Mouse (Mus musculus): ENCODE data around the gene Cryga. TPM values are rescaled to one million over a fixed set of nuclear protein-coding genes. Genes with fewer than 3 reads are reported as not detected.

Gene Cryga
- polyA plus RNA-seq, 1 experiment from 2014 or later = not detected

Other genes starting within 250 kb of the Cryga start
- gene Plekhm3, start 146.5 kb downstream of the Cryga start, polyA plus RNA-seq (2014; fragmentation: Nextera tagmentation; extraction: Ambion mirVana) = 11.7 and 12.3 TPM in 2 replicates
- gene Akr1cl, start 70.6 kb downstream of the Cryga start, polyA plus RNA-seq (2014; fragmentation: Nextera tagmentation; extraction: Ambion mirVana) = not detected in 2 replicates
- gene Cryge, start 52.2 kb downstream of the Cryga start, polyA plus RNA-seq (2014; fragmentation: Nextera tagmentation; extraction: Ambion mirVana) = not detected in 2 replicates
- gene Crygd, start 39.9 kb downstream of the Cryga start, polyA plus RNA-seq (2014; fragmentation: Nextera tagmentation; extraction: Ambion mirVana) = not detected in 2 replicates
- gene Crygc, start 29.7 kb downstream of the Cryga start, polyA plus RNA-seq (2014; fragmentation: Nextera tagmentation; extraction: Ambion mirVana) = not detected in 2 replicates
- not detected in 2 replicates for gene Crygb, start 21.1 kb downstream of the Cryga start, polyA plus RNA-seq (2014; fragmentation: Nextera tagmentation; extraction: Ambion mirVana)
- gene Gm28845, start 16.2 kb upstream of the Cryga start, polyA plus RNA-seq (2014; fragmentation: Nextera tagmentation; extraction: Ambion mirVana) = not detected in 2 replicates
- 0.57 and 0.80 TPM in 2 replicates for gene D630023F18Rik, start 19.8 kb upstream of the Cryga start, polyA plus RNA-seq (2014; fragmentation: Nextera tagmentation; extraction: Ambion mirVana)
- gene Idh1, start 83.1 kb upstream of the Cryga start, polyA plus RNA-seq (2014; fragmentation: Nextera tagmentation; extraction: Ambion mirVana) = 494 and 592 TPM in 2 replicates
- gene Pikfyve, start 83.3 kb upstream of the Cryga start, polyA plus RNA-seq (2014; fragmentation: Nextera tagmentation; extraction: Ambion mirVana) = 18.8 and 22.4 TPM in 2 replicates
- gene Pth2r, start 178.7 kb upstream of the Cryga start, polyA plus RNA-seq (2014; fragmentation: Nextera tagmentation; extraction: Ambion mirVana) = 0.93 and 1.1 TPM in 2 replicates

Data from midbrain, embryonic 14.5 days (tissue).